27 mouse cellular contexts compared by ENCODE assay signal in the genomic region with DNA sequence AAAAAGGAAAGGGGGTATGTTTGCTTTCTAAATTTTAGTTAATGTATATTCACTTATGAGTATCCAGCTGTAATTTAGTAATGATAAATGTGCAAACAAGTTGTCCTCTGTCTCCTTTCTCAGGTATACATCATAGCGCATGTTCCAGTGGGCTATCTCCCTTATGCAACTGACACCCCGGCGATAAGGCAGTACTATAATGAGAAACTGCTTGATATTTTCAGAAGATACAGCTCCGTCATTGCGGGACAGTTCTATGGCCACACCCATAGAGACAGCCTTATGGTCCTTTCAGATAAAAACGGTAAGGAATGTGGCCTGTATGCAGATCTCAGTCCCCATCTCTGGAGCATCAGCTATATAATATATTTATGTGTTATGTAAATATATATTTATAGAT. TPM values are rescaled to one million over a fixed set of nuclear protein-coding genes. Genes with fewer than 3 reads are reported as not detected.
A peak's percentile ranks its signal among the peaks of the same experiment; 100 is the strongest.
DNase-seq lines count a peak whose midpoint lies in the region; ATAC-seq and TF ChIP-seq lines count a peak whose summit lies in the region.
"Had no signal": no experiment of that assay in that cellular context is flagged by ENCODE, and none has a peak within 500 bp of the region (broad histone marks: within the 10 kb centered on the region; RNA-seq: fewer than 3 reads in every experiment).

No protein-coding gene starts in this region.

- WGBS in intestine, embryonic 15.5 days, result 89% methylated on average over 6 of the region's 6 CpGs
- 90% methylated on average over 6 of the region's 6 CpGs for WGBS in intestine, postnatal 0 days
- 35% methylated on average over 6 of the region's 6 CpGs for WGBS in liver, embryonic 16.5 days (ENCODE audit: insufficient replicate concordance)
- WGBS in kidney, embryonic 16.5 days, result 86% methylated on average over 6 of the region's 6 CpGs

- no peak overlapping the region for H3K9ac ChIP-seq in intestine, embryonic 15.5 days
- no peak overlapping the region for H3K9ac ChIP-seq in intestine, postnatal 0 days (ENCODE audit: low read depth, low read length)
- H3K9ac ChIP-seq in liver, embryonic 16.5 days (ENCODE audit: low read depth, low read length), result no peak overlapping the region
- H3K9ac ChIP-seq in kidney, embryonic 16.5 days (replicated peaks; ENCODE audit: low read length), result no peak overlapping the region
- H3K9ac ChIP-seq: embryonic facial prominence, embryonic 15.5 days; heart, embryonic 13.5 days; limb, embryonic 12.5 days had no signal

- DNase-seq in c-Kit-positive CD71-positive TER-119-negative erythroid progenitor cells, embryonic 14.5 days (ENCODE audit: low read depth), result peak; percentile 75
- DNase-seq in liver, result peak; percentile 71
- DNase-seq in testis, postnatal 14 days (ENCODE audit: low spot score), result no peak
- DNase-seq in heart, adult 9 months (ENCODE audit: low spot score in 2 of 2), result no peak
- DNase-seq: adrenal gland, postnatal 36 days; cerebellum, adult 18-20 months; cerebellum, postnatal 36 days; gastrocnemius, postnatal 14 days; heart, adult 11 months; heart, postnatal 14 days; kidney, adult 2 months; kidney, postnatal 14 days; lung, adult 2 months; right cerebral cortex, adult 18-20 months; right cerebral cortex, postnatal 4 days; thymus, postnatal 14 days had no signal

- no peak overlapping the region for H3K4me2 ChIP-seq in intestine, embryonic 15.5 days (replicated peaks)
- no peak overlapping the region for H3K4me2 ChIP-seq in intestine, postnatal 0 days (replicated peaks; ENCODE audit: low read depth)
- peak overlapping the region; percentile 18; the same call in 1 of the 2 replicates for H3K4me2 ChIP-seq in liver, embryonic 16.5 days (ENCODE audit: low read depth, low read length)
- no peak overlapping the region for H3K4me2 ChIP-seq in kidney, embryonic 16.5 days (replicated peaks; ENCODE audit: low read depth, low read length)
- H3K4me2 ChIP-seq: embryonic facial prominence, embryonic 15.5 days; heart, embryonic 13.5 days; limb, embryonic 12.5 days had no signal

- no peaks in the 10 kb centered on the region for H3K4me1 ChIP-seq in intestine, embryonic 15.5 days (replicated peaks)
- H3K4me1 ChIP-seq in intestine, postnatal 0 days (replicated peaks; ENCODE audit: control insufficient read depth, insufficient read depth, low read length), result no peaks in the 10 kb centered on the region
- peaks cover 9% of the 10 kb centered on the region for H3K4me1 ChIP-seq in liver, embryonic 16.5 days (ENCODE audit: control insufficient read depth, low read depth, low read length)
- H3K4me1 ChIP-seq in kidney, embryonic 16.5 days (ENCODE audit: insufficient read depth, low read length), result no peaks in the 10 kb centered on the region
- H3K4me1 ChIP-seq: embryonic facial prominence, embryonic 15.5 days; forebrain, embryonic 10.5 days; heart, embryonic 13.5 days; limb, embryonic 12.5 days had no signal

- no peaks in the 10 kb centered on the region for H3K36me3 ChIP-seq in intestine, embryonic 15.5 days
- H3K36me3 ChIP-seq in intestine, postnatal 0 days (ENCODE audit: control insufficient read depth, insufficient read depth), result peaks cover 28% of the 10 kb centered on the region
- H3K36me3 ChIP-seq in liver, embryonic 16.5 days (ENCODE audit: control insufficient read depth, insufficient read depth), result peaks cover 2% of the 10 kb centered on the region; the same call in 1 of the 2 replicates
- peaks cover 2% of the 10 kb centered on the region; the same call in 1 of the 2 replicates for H3K36me3 ChIP-seq in kidney, embryonic 16.5 days (ENCODE audit: insufficient read depth, low read length)
- H3K36me3 ChIP-seq: embryonic facial prominence, embryonic 15.5 days; forebrain, embryonic 10.5 days; limb, embryonic 12.5 days had no signal

- H3K27ac ChIP-seq in intestine, embryonic 15.5 days, result no peak overlapping the region
- no peak overlapping the region for H3K27ac ChIP-seq in intestine, postnatal 0 days (ENCODE audit: low read depth, low read length)
- no peak overlapping the region for H3K27ac ChIP-seq in liver, embryonic 16.5 days (ENCODE audit: low read length)
- H3K27ac ChIP-seq in kidney, embryonic 16.5 days (ENCODE audit: low read length), result no peak overlapping the region
- H3K27ac ChIP-seq: embryonic facial prominence, embryonic 15.5 days; forebrain, embryonic 10.5 days; heart, embryonic 13.5 days; hindbrain, postnatal 0 days; limb, embryonic 12.5 days had no signal

- TF ChIP-seq CTCF in intestine, postnatal 0 days (IDR thresholded peaks at IDR 0.05; ENCODE audit: low read depth), result no peak

- H3K27me3 ChIP-seq in intestine, embryonic 15.5 days (replicated peaks), result no peaks in the 10 kb centered on the region
- no peaks in the 10 kb centered on the region for H3K27me3 ChIP-seq in intestine, postnatal 0 days (replicated peaks; ENCODE audit: control insufficient read depth, insufficient read depth, low read length)
- H3K27me3 ChIP-seq in liver, embryonic 16.5 days (ENCODE audit: control insufficient read depth, insufficient read depth, low read depth, low read length), result no peaks in the 10 kb centered on the region
- no peaks in the 10 kb centered on the region for H3K27me3 ChIP-seq in kidney, embryonic 16.5 days (ENCODE audit: insufficient read depth, low read length)
- H3K27me3 ChIP-seq: embryonic facial prominence, embryonic 15.5 days; heart, embryonic 13.5 days; limb, embryonic 12.5 days had no signal

- ATAC-seq in intestine, embryonic 15.5 days, result peak; percentile 56; the same call in 1 of the 2 replicates
- ATAC-seq in intestine, postnatal 0 days, result no peak
- ATAC-seq in liver, embryonic 16.5 days (ENCODE audit: low read depth), result peak; percentile 99
- no peak for ATAC-seq in kidney, embryonic 16.5 days (ENCODE audit: low FRiP score, low TSS enrichment)
- ATAC-seq: forebrain, embryonic 16.5 days; hindbrain, postnatal 0 days; midbrain, embryonic 16.5 days had no signal

- no peak overlapping the region for H3K4me3 ChIP-seq in intestine, embryonic 15.5 days (replicated peaks)
- H3K4me3 ChIP-seq in intestine, postnatal 0 days (ENCODE audit: low read depth, low read length), result no peak overlapping the region
- no peak overlapping the region for H3K4me3 ChIP-seq in liver, embryonic 16.5 days (ENCODE audit: low read depth, low read length)
- H3K4me3 ChIP-seq in kidney, embryonic 16.5 days (ENCODE audit: low read length), result no peak overlapping the region
- H3K4me3 ChIP-seq: embryonic facial prominence, embryonic 15.5 days; forebrain, embryonic 10.5 days; heart, embryonic 13.5 days; limb, embryonic 12.5 days had no signal

- H3K9me3 ChIP-seq in intestine, embryonic 15.5 days, result no peaks in the 10 kb centered on the region
- H3K9me3 ChIP-seq in intestine, postnatal 0 days (ENCODE audit: control insufficient read depth), result no peaks in the 10 kb centered on the region
- H3K9me3 ChIP-seq in liver, embryonic 16.5 days (replicated peaks; ENCODE audit: control insufficient read depth, low read length), result no peaks in the 10 kb centered on the region
- H3K9me3 ChIP-seq in kidney, embryonic 16.5 days (ENCODE audit: low read length), result no peaks in the 10 kb centered on the region
- H3K9me3 ChIP-seq: embryonic facial prominence, embryonic 15.5 days; forebrain, embryonic 10.5 days; heart, embryonic 13.5 days; limb, embryonic 12.5 days had no signal

RNA-seq across cellular contexts. Expression of gene Smpdl3a, which starts 13.6 kb away (rescaled TPM):
- polyA plus RNA-seq in intestine, embryonic 15.5 days (2015; fragmentation: Nextera tagmentation; extraction: Ambion mirVana), result 54.1 and 57.4 TPM in 2 replicates
- polyA plus RNA-seq in intestine, postnatal 0 days (2015; fragmentation: Nextera tagmentation; extraction: Ambion mirVana), result 209 and 216 TPM in 2 replicates
- polyA plus RNA-seq in liver, embryonic 16.5 days (2015; fragmentation: Nextera tagmentation; extraction: Ambion mirVana), result 28.3 and 29.0 TPM in 2 replicates
- polyA plus RNA-seq in kidney, embryonic 16.5 days (2015; fragmentation: Nextera tagmentation; extraction: Ambion mirVana), result 33.3 and 39.2 TPM in 2 replicates

RNA-seq across cellular contexts. Expression of gene Fabp7, which starts 23.1 kb away (rescaled TPM):
- polyA plus RNA-seq in intestine, embryonic 15.5 days (2015; fragmentation: Nextera tagmentation; extraction: Ambion mirVana), result 44.7 and 54.5 TPM in 2 replicates
- polyA plus RNA-seq in intestine, postnatal 0 days (2015; fragmentation: Nextera tagmentation; extraction: Ambion mirVana), result 27.7 and 29.6 TPM in 2 replicates
- 0.92 and 1.7 TPM in 2 replicates for polyA plus RNA-seq in liver, embryonic 16.5 days (2015; fragmentation: Nextera tagmentation; extraction: Ambion mirVana)
- polyA plus RNA-seq in kidney, embryonic 16.5 days (2015; fragmentation: Nextera tagmentation; extraction: Ambion mirVana), result 5.3 and 8.5 TPM in 2 replicates

Comparison
In these comparisons a context has a peak if more than half of its experiments do, and no peak if none do; other contexts are left out.
1. ATAC-seq: peak in intestine, embryonic 15.5 days (single experiment) and liver, embryonic 16.5 days (single experiment); none in intestine, postnatal 0 days (single experiment) and kidney, embryonic 16.5 days (single experiment).
2. DNase-seq: peak in c-Kit-positive CD71-positive TER-119-negative erythroid progenitor cells, embryonic 14.5 days (single experiment) and liver (single experiment); none in testis, postnatal 14 days (single experiment) and heart, adult 9 months (0 of 2).